Comparison of ENCODE assay signal across 17 mouse cellular contexts in the genomic region with DNA sequence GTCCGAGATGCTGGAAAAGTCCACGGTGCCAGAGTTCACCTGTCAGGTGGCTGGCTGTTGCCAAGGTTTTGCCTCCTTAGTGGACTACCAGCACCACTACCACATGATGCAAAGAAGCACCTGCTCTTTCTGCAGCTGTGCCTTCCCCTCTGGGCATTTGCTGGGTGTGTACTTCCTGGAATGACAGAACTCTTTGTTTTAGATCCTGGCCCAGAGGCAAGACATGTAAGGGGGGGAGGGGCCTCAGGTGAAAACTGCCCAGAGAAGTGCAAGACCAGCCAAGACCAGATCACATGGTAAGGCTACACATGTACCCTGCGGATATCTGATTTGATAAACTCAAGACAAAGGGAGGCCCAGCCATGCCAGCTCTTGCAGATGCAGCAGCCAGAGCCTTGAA.
A peak's percentile ranks its signal among the peaks of the same experiment; 100 is the strongest.
DNase-seq lines count a peak whose midpoint lies in the region; ATAC-seq and TF ChIP-seq lines count a peak whose summit lies in the region.
"Had no signal": no experiment of that assay in that cellular context is flagged by ENCODE, and none has a peak within 500 bp of the region (broad histone marks: within the 10 kb centered on the region; RNA-seq: fewer than 3 reads in every experiment).

No protein-coding gene starts in this region.

- WGBS in liver, embryonic 16.5 days (ENCODE audit: insufficient replicate concordance), result 78% methylated on average over 3 of the region's 3 CpGs
- 83% methylated on average over 3 of the region's 3 CpGs for WGBS in liver, embryonic 12.5 days (ENCODE audit: insufficient replicate concordance)
- 71% methylated on average over 3 of the region's 3 CpGs for WGBS in embryonic facial prominence, embryonic 14.5 days

- H3K9ac ChIP-seq in liver, embryonic 16.5 days (ENCODE audit: low read depth, low read length), result no peak overlapping the region
- no peak overlapping the region for H3K9ac ChIP-seq in liver, embryonic 12.5 days
- H3K9ac ChIP-seq in ES-Bruce4 (ENCODE audit: low read depth, poor library complexity, severe bottlenecking), result no peak overlapping the region
- no peak overlapping the region for H3K9ac ChIP-seq in embryonic facial prominence, embryonic 14.5 days (ENCODE audit: low read depth, low read length)
- H3K9ac ChIP-seq: forebrain, embryonic 12.5 days; hindbrain, embryonic 13.5 days; lung, embryonic 15.5 days had no signal

- no peaks in the 10 kb centered on the region for H3K36me3 ChIP-seq in liver, embryonic 16.5 days (ENCODE audit: control insufficient read depth, insufficient read depth)
- H3K36me3 ChIP-seq in liver, embryonic 12.5 days, result no peaks in the 10 kb centered on the region
- H3K36me3 ChIP-seq in ES-Bruce4 (ENCODE audit: control insufficient read depth, insufficient read depth, low read length, poor library complexity, severe bottlenecking), result no peaks in the 10 kb centered on the region
- H3K36me3 ChIP-seq in embryonic facial prominence, embryonic 14.5 days (ENCODE audit: control insufficient read depth, insufficient read depth, low read length), result no peaks in the 10 kb centered on the region
- no peaks in the 10 kb centered on the region for H3K36me3 ChIP-seq in splenic B cell, adult 2 months (ENCODE audit: control insufficient read depth, insufficient read depth, low read length, poor library complexity, severe bottlenecking)
- H3K36me3 ChIP-seq: forebrain, embryonic 12.5 days; hindbrain, embryonic 13.5 days; lung, embryonic 15.5 days had no signal

- no peak for TF ChIP-seq CTCF in ES-Bruce4 (IDR thresholded peaks at IDR 0.05; ENCODE audit: low read depth, low read length)

- H3K4me3 ChIP-seq in liver, embryonic 16.5 days (ENCODE audit: low read depth, low read length), result no peak overlapping the region
- H3K4me3 ChIP-seq in liver, embryonic 12.5 days, result no peak overlapping the region
- H3K4me3 ChIP-seq in ES-Bruce4 (ENCODE audit: low read depth, low read length), result no peak overlapping the region
- H3K4me3 ChIP-seq in embryonic facial prominence, embryonic 14.5 days (ENCODE audit: low read depth, low read length), result no peak overlapping the region
- H3K4me3 ChIP-seq: forebrain, embryonic 12.5 days; hindbrain, embryonic 13.5 days; lung, embryonic 15.5 days; megakaryocyte, embryonic 14.5 days had no signal

- DNase-seq in embryonic facial prominence, embryonic 14.5 days (ENCODE audit: low spot score), result peak; percentile 27
- peak; percentile 1 for DNase-seq in splenic B cell, adult 2 months (ENCODE audit: low read depth, low spot score)
- DNase-seq in adrenal gland, adult 2 months, result no peak
- no peak for DNase-seq in kidney, postnatal 25 days
- DNase-seq in natural killer cell, adult 2 months (ENCODE audit: low spot score in 2 of 2), result no peak
- DNase-seq: B cell, adult 2 months; cerebellum, adult 11 months; heart, adult 18-20 months; kidney, adult 2 months; liver had no signal

- TF ChIP-seq POLR2A in ES-Bruce4 (IDR thresholded peaks at IDR 0.05; ENCODE audit: insufficient read depth, low read length), result no peak

- H3K27ac ChIP-seq in liver, embryonic 16.5 days (ENCODE audit: low read length), result no peak overlapping the region
- H3K27ac ChIP-seq in liver, embryonic 12.5 days, result no peak overlapping the region
- H3K27ac ChIP-seq in ES-Bruce4 (ENCODE audit: insufficient read depth, low read length), result 0 out of 2 replicates have a peak overlapping the region, but pooled peaks have one; percentile 6
- H3K27ac ChIP-seq in embryonic facial prominence, embryonic 14.5 days (replicated peaks; ENCODE audit: low read depth, low read length), result no peak overlapping the region
- H3K27ac ChIP-seq: forebrain, embryonic 12.5 days; hindbrain, embryonic 13.5 days; lung, embryonic 15.5 days had no signal

- H3K4me1 ChIP-seq in liver, embryonic 16.5 days (ENCODE audit: control insufficient read depth, low read depth, low read length), result peaks cover 4% of the 10 kb centered on the region; the same call in 1 of the 2 replicates
- H3K4me1 ChIP-seq in liver, embryonic 12.5 days, result peaks cover 9% of the 10 kb centered on the region
- H3K4me1 ChIP-seq in ES-Bruce4 (ENCODE audit: control insufficient read depth, insufficient read depth, low read length), result no peaks in the 10 kb centered on the region
- H3K4me1 ChIP-seq in embryonic facial prominence, embryonic 14.5 days (ENCODE audit: control insufficient read depth, insufficient read depth, low read length), result no peaks in the 10 kb centered on the region
- H3K4me1 ChIP-seq: forebrain, embryonic 12.5 days; hindbrain, embryonic 13.5 days; lung, embryonic 15.5 days; megakaryocyte, embryonic 14.5 days had no signal

- 0 out of 2 replicates have a peak, but pooled peaks have one; percentile 8 for ATAC-seq in liver, embryonic 16.5 days (ENCODE audit: low read depth)
- no peak for ATAC-seq in liver, embryonic 12.5 days
- no peak for ATAC-seq in embryonic facial prominence, embryonic 14.5 days (ENCODE audit: low read depth)

- no peaks in the 10 kb centered on the region for H3K27me3 ChIP-seq in liver, embryonic 16.5 days (ENCODE audit: control insufficient read depth, insufficient read depth, low read depth, low read length)
- 0 out of 2 replicates have a peak, but pooled peaks cover 4% of the 10 kb centered on the region for H3K27me3 ChIP-seq in liver, embryonic 12.5 days (replicated peaks)
- no peaks in the 10 kb centered on the region for H3K27me3 ChIP-seq in ES-Bruce4 (ENCODE audit: control insufficient read depth, insufficient read depth, low read length, poor library complexity, severe bottlenecking)
- no peaks in the 10 kb centered on the region for H3K27me3 ChIP-seq in embryonic facial prominence, embryonic 14.5 days (replicated peaks; ENCODE audit: control insufficient read depth, insufficient read depth, low read length)
- no peaks in the 10 kb centered on the region for H3K27me3 ChIP-seq in splenic B cell, adult 2 months (ENCODE audit: control insufficient read depth, insufficient read depth, low read length, poor library complexity, severe bottlenecking)
- H3K27me3 ChIP-seq: forebrain, embryonic 12.5 days; hindbrain, embryonic 13.5 days; lung, embryonic 15.5 days; megakaryocyte, embryonic 14.5 days had no signal

- peak; percentile 99 for TF ChIP-seq EP300 in ES-Bruce4 (IDR thresholded peaks at IDR 0.05; ENCODE audit: insufficient read depth, low read depth, low read length)

- H3K9me3 ChIP-seq in liver, embryonic 16.5 days (replicated peaks; ENCODE audit: control insufficient read depth, low read length), result no peaks in the 10 kb centered on the region
- no peaks in the 10 kb centered on the region for H3K9me3 ChIP-seq in liver, embryonic 12.5 days (replicated peaks)
- H3K9me3 ChIP-seq in ES-Bruce4 (replicated peaks; ENCODE audit: control insufficient read depth, insufficient read depth, low read length, poor library complexity, severe bottlenecking), result peaks cover under 1% of the 10 kb centered on the region; the same call in 1 of the 2 replicates
- no peaks in the 10 kb centered on the region for H3K9me3 ChIP-seq in embryonic facial prominence, embryonic 14.5 days (ENCODE audit: control insufficient read depth, low read length)
- H3K9me3 ChIP-seq: lung, embryonic 15.5 days had no signal

- H3K4me2 ChIP-seq in liver, embryonic 16.5 days (ENCODE audit: low read depth, low read length), result no peak overlapping the region
- H3K4me2 ChIP-seq in liver, embryonic 12.5 days, result no peak overlapping the region
- H3K4me2 ChIP-seq in embryonic facial prominence, embryonic 14.5 days (ENCODE audit: low read depth, low read length), result no peak overlapping the region
- H3K4me2 ChIP-seq: forebrain, embryonic 12.5 days; hindbrain, embryonic 13.5 days; lung, embryonic 15.5 days had no signal

Comparison
In these comparisons a context has a peak if more than half of its experiments do, and no peak if none do; other contexts are left out.
1. DNase-seq: peak in embryonic facial prominence, embryonic 14.5 days (single experiment) and splenic B cell, adult 2 months (single experiment); none in adrenal gland, adult 2 months (single experiment), kidney, postnatal 25 days (0 of 2) and natural killer cell, adult 2 months (0 of 2).